Mouse (Mus musculus) heart, postnatal 0 days (tissue): Measurements from ENCODE around the gene Klhdc4. TPM values are rescaled to one million over a fixed set of nuclear protein-coding genes. Genes with fewer than 3 reads are reported as not detected.

Source experiments
- ATAC-seq: fragments of 200-750 bp; cut with Nextera tagmentation; 2 replicates; pipeline ENCODE4 v1.8.0; 2017; ENCODE audit warnings: low read depth, moderate number of reproducible peaks, moderate library complexity; ENCODE audit not compliant: insufficient read depth
- DNase-seq: peaks from one replicate; pipeline ENCODE4 v3.0.0-alpha.2; 2016; ENCODE audit warnings: low spot score
- H3K27ac ChIP-seq: fragments of 300-500 bp; sonication (generic); 2 replicates; pipeline ENCODE4 v1.5.1; 2014; ENCODE audit warnings: low read depth, mild to moderate bottlenecking
- H3K27me3 ChIP-seq: fragments of 300-500 bp; sonication (generic); 2 replicates; pipeline ENCODE4 v1.6.1; 2014; ENCODE audit warnings: low read length, mixed read lengths; ENCODE audit not compliant: control insufficient read depth, insufficient read depth
- H3K36me3 ChIP-seq: fragments of 300-500 bp; sonication (generic); replicated peaks from 2 replicates; pipeline ENCODE4 v1.6.1; 2014; ENCODE audit warnings: low read length, mixed read lengths; ENCODE audit not compliant: control insufficient read depth, insufficient read depth
- H3K4me1 ChIP-seq: fragments of 300-500 bp; sonication (generic); 2 replicates; pipeline ENCODE4 v1.6.1; 2014; ENCODE audit warnings: antibody characterized with exemption; ENCODE audit not compliant: control insufficient read depth, insufficient read depth
- H3K4me2 ChIP-seq: fragments of 300-500 bp; sonication (generic); 2 replicates; pipeline ENCODE4 v1.6.1; 2014; ENCODE audit warnings: low read depth, mild to moderate bottlenecking, low read length, moderate library complexity
- H3K4me3 ChIP-seq: fragments of 300-500 bp; sonication (generic); 2 replicates; pipeline ENCODE4 v1.5.1; 2014; ENCODE audit warnings: low read depth, low read length
- H3K9ac ChIP-seq: fragments of 300-500 bp; sonication (generic); replicated peaks from 2 replicates; pipeline ENCODE4 v1.6.1; 2014; ENCODE audit warnings: low read depth, low read length, mixed read lengths
- H3K9me3 ChIP-seq: fragments of 300-500 bp; sonication (generic); replicated peaks from 2 replicates; pipeline ENCODE4 v1.6.1; 2016; ENCODE audit warnings: low read length; ENCODE audit not compliant: control insufficient read depth
- CTCF ChIP-seq: IDR thresholded peaks from 2 replicates; pipeline ENCODE4 v1.5.1; 2016; ENCODE audit warnings: antibody characterized with exemption, control low read depth, low read depth
- EP300 ChIP-seq: IDR thresholded peaks from 2 replicates; pipeline ENCODE4 v1.6.1; 2016; ENCODE audit warnings: antibody characterized with exemption, low read depth
- WGBS: fragments of 180-500 bp; shearing (Covaris S2); extraction: QIAGEN DNeasy Blood & Tissue Kit; methylation state at CpG from one replicate; pipeline ENCODE4 v1.1.7; 2014; 5-methylcytosine and 5-hydroxymethylcytosine counted together
- polyA plus RNA-seq: library from polyadenylated mRNA; unstranded; fragments of >200 nt; fragmentation: Nextera tagmentation; extraction: Ambion mirVana; gene quantifications from 2 replicates; pipeline ENCODE4 v1.2.1, GENCODE M21; 2015
- total RNA-seq: library from RNA; depleted of rRNA; stranded (reverse); fragments of >200 nt; gene quantifications from 2 replicates; pipeline ENCODE4 v1.2.3, GENCODE M21; 2014; ENCODE audit warnings: low replicate concordance; rRNA removed

Klhdc4 gene
- total and polyA plus RNA-seq, 2 experiments from 2014 or later = 9.4 to 13.9 TPM

GRCm38 (mm10) chr8:121751407-121751806 is 78.0 kb downstream of the Klhdc4 start:
- Histone ChIP-seq H3K4me3 (no peak overlapping the region), H3K36me3 (no peaks in the 10 kb centered on the region), H3K4me1 (no peaks in the 10 kb centered on the region), H3K9ac (no peak overlapping the region), H3K4me2 (no peak overlapping the region), H3K27me3 (peaks cover 23% of the 10 kb centered on the region), H3K27ac (no peak overlapping the region), H3K9me3 (peaks cover 6% of the 10 kb centered on the region; the same call in 1 of the 2 replicates)
- WGBS = 15% methylated on average over 3 of the region's 3 CpGs
- DNase-seq (peak; percentile 49), ATAC-seq (no peak)
- TF ChIP-seq EP300 = no peak
- peak; percentile 98 for TF ChIP-seq CTCF

DNA sequence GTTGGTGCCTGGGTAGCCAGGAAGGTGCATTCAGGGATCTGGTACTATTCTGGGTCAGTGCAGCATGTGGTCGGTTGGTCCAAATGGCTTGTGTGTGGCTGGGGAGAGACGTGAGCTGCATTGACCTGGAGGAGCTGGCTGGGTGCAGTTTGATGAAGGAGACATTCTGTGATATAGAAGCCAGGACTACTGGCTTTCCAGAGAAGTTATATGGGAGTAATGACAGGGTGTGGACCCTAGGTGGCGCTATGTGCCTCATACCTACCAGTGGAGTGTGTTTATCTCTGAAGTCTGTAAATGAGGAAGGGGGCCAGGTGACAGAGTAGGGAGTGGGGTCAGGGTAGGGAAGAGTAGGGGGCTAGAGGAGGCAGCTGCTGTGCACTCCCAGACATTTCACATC is 78.9 kb downstream of the Klhdc4 start:
- no peak for ATAC-seq
- Histone ChIP-seq H3K4me3 (no peak overlapping the region), H3K27me3 (peaks cover 23% of the 10 kb centered on the region), H3K9me3 (peaks cover 6% of the 10 kb centered on the region; the same call in 1 of the 2 replicates), H3K27ac (no peak overlapping the region), H3K36me3 (no peaks in the 10 kb centered on the region), H3K4me2 (no peak overlapping the region), H3K9ac (no peak overlapping the region), H3K4me1 (no peaks in the 10 kb centered on the region)
- no peak for DNase-seq
- 26% methylated on average over 3 of the region's 3 CpGs for WGBS
- no peak for TF ChIP-seq CTCF
- TF ChIP-seq EP300 = no peak

- WGBS = 76% methylated on average over 9 of the region's 9 CpGs
- no peak overlapping the region for H3K4me2 ChIP-seq
- no peak overlapping the region for H3K27ac ChIP-seq
- DNase-seq = no peak
- no peak overlapping the region for H3K4me3 ChIP-seq
- ATAC-seq = no peak
- H3K4me1 ChIP-seq = no peaks in the 10 kb centered on the region
- TF ChIP-seq CTCF = no peak
- no peak for TF ChIP-seq EP300
- peaks cover 6% of the 10 kb centered on the region; the same call in 1 of the 2 replicates for H3K9me3 ChIP-seq
- H3K36me3 ChIP-seq = no peaks in the 10 kb centered on the region
- H3K27me3 ChIP-seq = peaks cover 23% of the 10 kb centered on the region
- no peak overlapping the region for H3K9ac ChIP-seq
These were observed 79.9 kb downstream of the Klhdc4 start for GRCm38 (mm10) chr8:121749501-121749900.

Other genes starting within 250 kb of the Klhdc4 start
- gene Map1lc3b, start 239.2 kb downstream of the Klhdc4 start, total RNA-seq = 186 and 191 TPM in 2 replicates
- gene Map1lc3b, start 239.2 kb downstream of the Klhdc4 start, polyA plus RNA-seq = 313 and 342 TPM in 2 replicates
- gene Zcchc14, start 176.7 kb downstream of the Klhdc4 start, total RNA-seq = 18.1 and 20.4 TPM in 2 replicates
- 4.8 and 5.6 TPM in 2 replicates for gene Zcchc14, start 176.7 kb downstream of the Klhdc4 start, polyA plus RNA-seq
- gene Jph3, start 99.9 kb downstream of the Klhdc4 start, total RNA-seq = not detected in 2 replicates
- 0.03 and 0.07 TPM in 2 replicates for gene Jph3, start 99.9 kb downstream of the Klhdc4 start, polyA plus RNA-seq
- gene Slc7a5, start 78.1 kb upstream of the Klhdc4 start, total RNA-seq = 24.7 and 27.1 TPM in 2 replicates
- gene Slc7a5, start 78.1 kb upstream of the Klhdc4 start, polyA plus RNA-seq = 5.8 and 7.1 TPM in 2 replicates
- gene Car5a, start 115.3 kb upstream of the Klhdc4 start, total RNA-seq = not detected in 2 replicates
- gene Car5a, start 115.3 kb upstream of the Klhdc4 start, polyA plus RNA-seq = not detected in 2 replicates
- 23.0 and 27.9 TPM in 2 replicates for gene Banp, start 120.2 kb upstream of the Klhdc4 start, total RNA-seq
- 10.6 and 17.9 TPM in 2 replicates for gene Banp, start 120.2 kb upstream of the Klhdc4 start, polyA plus RNA-seq